Mouse (Mus musculus) thymus, adult 2 months (tissue): Measurements from ENCODE around the gene Brpf1. TPM values are rescaled to one million over a fixed set of nuclear protein-coding genes. Genes with fewer than 3 reads are reported as not detected.

Experiments
- DNase-seq: peaks from one replicate; pipeline ENCODE4 v3.0.0; 2021
- H3K27ac ChIP-seq: fragments of 200-500 bp; 2 replicates; pipeline ENCODE4 v1.5.1; 2012; ENCODE audit warnings: low read length, control low read depth; ENCODE audit not compliant: control insufficient read depth, insufficient read depth
- H3K27me3 ChIP-seq: fragments of 200-500 bp; 2 replicates; pipeline ENCODE4 v1.6.1; 2012; ENCODE audit warnings: mild to moderate bottlenecking, low read length, moderate library complexity, mixed read lengths; ENCODE audit not compliant: control insufficient read depth, insufficient read depth
- H3K36me3 ChIP-seq: fragments of 200-500 bp; 2 replicates; pipeline ENCODE4 v1.6.1; 2012; ENCODE audit warnings: mild to moderate bottlenecking, low read length, moderate library complexity; ENCODE audit not compliant: control insufficient read depth, insufficient read depth
- H3K4me1 ChIP-seq: fragments of 200-500 bp; replicated peaks from 2 replicates; pipeline ENCODE4 v1.6.1; 2012; ENCODE audit warnings: low read length; ENCODE audit not compliant: control insufficient read depth, insufficient read depth
- H3K4me3 ChIP-seq: fragments of 200-500 bp; 2 replicates; pipeline ENCODE4 v1.5.1; 2012; ENCODE audit warnings: mild to moderate bottlenecking, low read length, control low read depth, moderate library complexity; ENCODE audit not compliant: control insufficient read depth, insufficient read depth
- CTCF ChIP-seq: fragments of 200-500 bp; IDR thresholded peaks from 2 replicates; pipeline ENCODE4 v1.5.1; 2012; ENCODE audit warnings: mild to moderate bottlenecking, control low read depth, low read length, moderate library complexity, borderline replicate concordance; ENCODE audit not compliant: control insufficient read depth, poor library complexity, insufficient read depth; ENCODE audit errors: extremely low read depth
- POLR2A ChIP-seq: fragments of 200-500 bp; IDR thresholded peaks from 2 replicates; pipeline ENCODE4 v1.6.1; 2012; ENCODE audit warnings: mild to moderate bottlenecking, low read length, control low read depth, moderate library complexity; ENCODE audit not compliant: control insufficient read depth, poor library complexity, insufficient read depth; ENCODE audit errors: extremely low read depth
- WGBS: fragments of 180-500 bp; shearing (Covaris S2); methylation state at CpG from one replicate; pipeline ENCODE4 v1.1.7; 2018; 5-methylcytosine and 5-hydroxymethylcytosine counted together
- polyA plus RNA-seq: library from polyadenylated mRNA; depleted of rRNA; stranded (reverse); fragments of >200 nt; gene quantifications from 2 replicates; pipeline ENCODE4 v1.2.3, GENCODE M21; 2012

Brpf1 gene
- polyA plus RNA-seq, 1 experiment: 66.2 TPM

DNA sequence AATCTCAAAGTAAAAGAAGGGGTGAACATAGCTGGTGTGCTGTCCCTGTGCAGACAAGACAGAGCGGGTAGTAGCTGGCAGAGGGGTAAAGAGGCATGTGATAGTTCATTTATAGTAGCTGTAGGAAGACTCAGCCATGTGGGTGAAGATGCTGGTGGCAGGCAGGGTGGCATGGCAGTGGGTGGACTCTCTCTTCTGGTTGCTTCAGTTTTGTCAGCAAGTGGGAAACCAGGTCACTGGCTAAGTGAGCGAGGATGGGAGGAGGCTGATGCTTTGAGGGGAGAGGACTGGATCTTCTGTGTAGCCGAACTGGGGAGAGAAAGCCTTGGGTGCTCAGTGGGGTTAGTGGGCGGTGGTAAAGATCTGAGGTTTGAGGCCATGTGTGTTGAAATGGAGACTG is 19.7 kb upstream of the Brpf1 start:
- 85% methylated on average over 4 of the region's 4 CpGs for WGBS

DNA sequence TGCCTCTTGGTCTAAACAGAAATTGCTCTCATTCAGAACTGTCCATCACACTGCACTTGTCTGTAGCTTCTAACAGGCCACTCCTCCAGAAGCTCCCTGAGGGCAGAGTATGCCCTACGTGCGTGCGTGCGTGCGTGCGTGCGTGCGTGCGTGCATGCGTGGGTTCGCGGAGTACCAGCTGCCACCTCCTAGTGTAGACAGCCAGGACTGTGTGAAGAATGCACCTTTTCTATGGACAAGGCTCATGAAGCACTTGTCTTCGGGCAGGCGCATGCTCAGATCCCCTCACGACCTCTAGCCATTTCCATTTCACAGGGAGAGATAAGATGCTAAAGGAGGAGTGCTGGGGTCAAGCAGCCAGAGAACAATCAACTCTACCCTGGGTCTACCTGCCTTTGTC is 17.6 kb upstream of the Brpf1 start:
- Histone ChIP-seq H3K36me3 (no peaks in the 10 kb centered on the region), H3K27me3 (no peaks in the 10 kb centered on the region), H3K4me1 (no peaks in the 10 kb centered on the region), H3K27ac (no peak overlapping the region), H3K4me3 (no peak overlapping the region)
- TF ChIP-seq POLR2A: no peak
- TF ChIP-seq CTCF: no peak
- no peak for DNase-seq
- 95% methylated on average over 15 of the region's 15 CpGs for WGBS

More for the DNA sequence above, 19.7 kb upstream of the Brpf1 start:
- TF ChIP-seq POLR2A (no peak), CTCF (no peak)
- Histone ChIP-seq H3K4me1 (no peaks in the 10 kb centered on the region), H3K27ac (no peak overlapping the region), H3K4me3 (no peak overlapping the region), H3K36me3 (no peaks in the 10 kb centered on the region), H3K27me3 (no peaks in the 10 kb centered on the region; the same call in 1 of the 2 replicates)
- DNase-seq: no peak

DNA sequence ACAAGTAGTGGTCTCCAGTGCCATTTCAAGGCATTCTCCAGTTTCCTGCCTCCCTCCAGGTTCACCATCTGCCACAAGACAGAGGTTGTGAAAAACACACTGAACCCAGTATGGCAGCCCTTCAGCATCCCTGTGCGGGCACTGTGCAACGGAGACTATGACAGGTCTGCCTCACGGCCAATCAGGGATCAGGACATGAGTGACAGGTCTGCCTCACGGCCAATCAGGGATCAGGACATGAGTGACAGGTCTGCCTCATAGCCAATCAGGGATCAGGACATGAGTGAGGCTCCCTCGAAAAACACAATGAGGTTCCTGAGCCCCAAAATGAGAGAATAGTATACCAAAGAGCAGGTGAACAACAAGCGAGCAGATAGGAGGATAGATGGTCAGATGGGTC is 16.6 kb upstream of the Brpf1 start:
- H3K36me3 ChIP-seq: no peaks in the 10 kb centered on the region
- no peaks in the 10 kb centered on the region for H3K27me3 ChIP-seq
- no peaks in the 10 kb centered on the region for H3K4me1 ChIP-seq
- H3K27ac ChIP-seq: no peak overlapping the region
- TF ChIP-seq POLR2A (no peak), CTCF (no peak)
- WGBS: 82% methylated on average over 6 of the region's 6 CpGs
- no peak overlapping the region for H3K4me3 ChIP-seq
- DNase-seq: no peak

DNA sequence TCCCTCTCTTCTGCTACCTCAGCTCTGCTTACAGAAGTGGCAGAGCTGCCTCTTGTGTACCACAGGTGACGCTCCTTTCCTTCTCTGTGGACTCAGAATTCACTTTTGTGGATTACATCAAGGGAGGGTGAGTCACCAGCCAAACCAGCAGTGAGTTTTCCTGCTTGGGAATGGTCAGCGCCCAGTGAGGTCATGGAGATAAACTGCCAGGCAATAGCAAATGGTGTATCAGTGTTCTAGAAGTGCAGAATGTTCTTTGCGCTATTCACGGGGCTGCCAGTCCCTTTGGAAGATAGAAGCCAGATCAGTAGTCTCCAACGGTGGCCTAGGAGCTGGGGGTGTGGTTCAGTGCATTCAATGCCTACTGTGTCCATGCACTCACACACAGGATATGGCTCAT is 14.0 kb upstream of the Brpf1 start:
- no peaks in the 10 kb centered on the region for H3K4me1 ChIP-seq
- WGBS: 81% methylated on average over 5 of the region's 5 CpGs
- no peak overlapping the region for H3K4me3 ChIP-seq
- DNase-seq: no peak
- TF ChIP-seq CTCF (no peak), POLR2A (no peak)
- no peaks in the 10 kb centered on the region for H3K27me3 ChIP-seq
- no peaks in the 10 kb centered on the region for H3K36me3 ChIP-seq
- H3K27ac ChIP-seq: no peak overlapping the region

DNA sequence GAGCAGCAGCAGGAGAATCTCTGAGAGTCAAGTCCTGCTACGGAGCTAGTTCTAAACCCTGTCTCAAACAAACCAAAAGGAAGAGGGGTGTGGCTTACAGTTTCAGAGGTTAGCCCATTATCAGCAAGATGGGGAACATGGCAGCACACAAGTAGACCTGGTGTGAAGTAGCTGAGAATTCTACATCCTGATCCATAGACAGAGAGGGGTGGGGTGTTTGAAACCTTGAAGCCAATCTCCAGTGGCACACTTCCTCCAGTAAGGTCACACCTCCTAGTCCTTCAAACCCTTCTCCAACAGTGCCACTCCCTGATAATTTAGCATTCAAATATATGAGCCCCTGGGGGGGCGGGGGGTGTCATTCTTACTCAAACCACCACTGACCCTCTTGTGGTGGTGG is 10.9 kb upstream of the Brpf1 start:
- Histone ChIP-seq H3K36me3 (no peaks in the 10 kb centered on the region), H3K4me1 (no peaks in the 10 kb centered on the region), H3K27ac (no peak overlapping the region), H3K4me3 (no peak overlapping the region), H3K27me3 (no peaks in the 10 kb centered on the region)
- no peak for DNase-seq
- TF ChIP-seq CTCF (no peak), POLR2A (no peak)
- 90% methylated on average over 2 of the region's 2 CpGs for WGBS

DNA sequence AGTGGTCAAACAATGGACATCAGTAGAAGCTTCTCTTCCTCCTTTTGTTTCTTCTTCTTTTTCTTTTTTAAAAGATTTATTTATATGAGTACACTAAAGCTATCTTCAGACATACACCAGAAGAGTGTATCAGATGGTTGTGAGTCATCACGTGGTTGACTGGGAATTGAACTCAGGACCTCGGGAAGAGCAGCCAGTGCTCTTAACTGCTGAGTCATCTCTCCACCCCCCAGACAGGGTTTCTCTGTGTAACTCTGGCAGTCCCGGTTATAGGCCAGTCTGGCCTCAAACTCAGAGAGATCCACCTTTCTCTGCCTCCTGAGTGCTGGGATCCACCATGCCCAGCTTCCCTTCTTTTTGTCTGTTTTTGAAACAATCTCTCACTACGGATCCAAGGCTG is 10.3 kb upstream of the Brpf1 start:
- Histone ChIP-seq H3K4me1 (no peaks in the 10 kb centered on the region), H3K27me3 (no peaks in the 10 kb centered on the region), H3K27ac (no peak overlapping the region), H3K4me3 (no peak overlapping the region), H3K36me3 (no peaks in the 10 kb centered on the region)
- 64% methylated on average over 4 of the region's 4 CpGs for WGBS
- no peak for DNase-seq
- TF ChIP-seq CTCF (no peak), POLR2A (no peak)

DNA sequence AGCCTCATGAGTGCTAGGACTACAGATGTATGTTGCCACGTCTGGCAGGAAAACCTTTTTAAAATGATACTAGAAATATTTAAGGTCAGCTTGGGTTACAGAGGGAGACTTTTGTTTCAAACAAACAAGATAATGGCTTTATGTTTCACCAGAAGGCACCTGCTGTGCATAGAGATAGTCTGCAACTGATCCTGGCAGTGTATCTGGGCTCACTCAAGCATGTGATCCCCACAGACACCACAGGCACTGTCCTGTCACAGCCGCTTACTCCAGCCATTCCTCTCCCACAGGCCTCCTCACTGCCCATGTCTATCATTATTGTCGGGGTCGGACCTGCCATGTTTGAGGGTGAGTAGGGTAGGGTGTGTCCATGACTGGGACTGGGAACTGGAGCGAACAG is 5.6 kb upstream of the Brpf1 start:
- H3K36me3 ChIP-seq: no peaks in the 10 kb centered on the region
- no peak for DNase-seq
- H3K4me3 ChIP-seq: no peak overlapping the region
- TF ChIP-seq POLR2A (no peak), CTCF (no peak)
- H3K4me1 ChIP-seq: no peaks in the 10 kb centered on the region
- WGBS: 95% methylated on average over 5 of the region's 5 CpGs
- no peaks in the 10 kb centered on the region for H3K27me3 ChIP-seq
- no peak overlapping the region for H3K27ac ChIP-seq
